Mouse (Mus musculus) embryonic facial prominence, embryonic 12.5 days (tissue): ENCODE measurements around the gene Wfdc6b. TPM values are rescaled to one million over a fixed set of nuclear protein-coding genes. Genes with fewer than 3 reads are reported as not detected.

Source experiments
- polyA plus RNA-seq: library from polyadenylated mRNA; unstranded; fragments of >200 nt; fragmentation: Nextera tagmentation; extraction: Ambion mirVana; gene quantifications from 2 replicates; pipeline ENCODE4 v1.2.1, GENCODE M21; 2016

Wfdc6b gene
- polyA plus RNA-seq, 1 experiment from 2014 or later = not detected

Other genes starting within 250 kb of the Wfdc6b start
- 0.96 and 1.5 TPM in 2 replicates for gene Slpi, start 224.4 kb upstream of the Wfdc6b start, polyA plus RNA-seq
- gene Rbpjl, start 210.4 kb upstream of the Wfdc6b start, polyA plus RNA-seq = 0.46 and 0.53 TPM in 2 replicates
- gene Matn4, start 208.4 kb upstream of the Wfdc6b start, polyA plus RNA-seq = 36.2 and 43.9 TPM in 2 replicates
- gene Sdc4, start 169.6 kb upstream of the Wfdc6b start, polyA plus RNA-seq = 42.6 and 44.4 TPM in 2 replicates
- gene Sys1, start 156.6 kb upstream of the Wfdc6b start, polyA plus RNA-seq = 65.4 and 66.8 TPM in 2 replicates
- gene Gm20458, start 152.6 kb upstream of the Wfdc6b start, polyA plus RNA-seq = 6.1 and 6.5 TPM in 2 replicates
- not detected in 2 replicates for gene Trp53tg5, start 139.8 kb upstream of the Wfdc6b start, polyA plus RNA-seq
- 1.7 and 2.2 TPM in 2 replicates for gene Dbndd2, start 127.4 kb upstream of the Wfdc6b start, polyA plus RNA-seq
- 36.7 and 37.7 TPM in 2 replicates for gene Pigt, start 116.0 kb upstream of the Wfdc6b start, polyA plus RNA-seq
- 49.9 and 59.6 TPM in 2 replicates for gene Wfdc2, start 51.1 kb upstream of the Wfdc6b start, polyA plus RNA-seq
- not detected in 2 replicates for gene Spint3, start 40.1 kb upstream of the Wfdc6b start, polyA plus RNA-seq
- gene Wfdc6a, start 28.1 kb upstream of the Wfdc6b start, polyA plus RNA-seq = not detected in 2 replicates
- gene Eppin, start 19.9 kb upstream of the Wfdc6b start, polyA plus RNA-seq = not detected in 2 replicates
- gene Wfdc8, start 104 bp downstream of the Wfdc6b start, polyA plus RNA-seq = not detected in 2 replicates
- not detected in 2 replicates for gene Wfdc16, start 25.3 kb downstream of the Wfdc6b start, polyA plus RNA-seq
- not detected in 2 replicates for gene Wfdc10, start 42.5 kb downstream of the Wfdc6b start, polyA plus RNA-seq
- gene Wfdc9, start 43.1 kb downstream of the Wfdc6b start, polyA plus RNA-seq = not detected in 2 replicates
- gene Wfdc11, start 60.6 kb downstream of the Wfdc6b start, polyA plus RNA-seq = not detected in 2 replicates
- 0.45 TPM in 1 of 2 replicates, not detected in the other for gene Wfdc13, start 71.6 kb downstream of the Wfdc6b start, polyA plus RNA-seq
- not detected in 2 replicates for gene Spint4, start 85.0 kb downstream of the Wfdc6b start, polyA plus RNA-seq
- not detected in 2 replicates for gene Spint5, start 101.8 kb downstream of the Wfdc6b start, polyA plus RNA-seq
- gene Wfdc3, start 132.4 kb downstream of the Wfdc6b start, polyA plus RNA-seq = 0.72 and 1.3 TPM in 2 replicates
- 92.5 and 97.1 TPM in 2 replicates for gene Dnttip1, start 132.5 kb downstream of the Wfdc6b start, polyA plus RNA-seq
- 472 and 488 TPM in 2 replicates for gene Ube2c, start 156.4 kb downstream of the Wfdc6b start, polyA plus RNA-seq
- gene Tnnc2, start 166.4 kb downstream of the Wfdc6b start, polyA plus RNA-seq = 31.7 and 40.6 TPM in 2 replicates
- gene Snx21, start 172.3 kb downstream of the Wfdc6b start, polyA plus RNA-seq = 18.3 and 19.6 TPM in 2 replicates
- 16.8 and 16.9 TPM in 2 replicates for gene Acot8, start 191.4 kb downstream of the Wfdc6b start, polyA plus RNA-seq
- 9.0 and 9.5 TPM in 2 replicates for gene Zswim3, start 191.6 kb downstream of the Wfdc6b start, polyA plus RNA-seq
- 17.9 and 20.8 TPM in 2 replicates for gene Zswim1, start 209.2 kb downstream of the Wfdc6b start, polyA plus RNA-seq
- gene Spata25, start 215.0 kb downstream of the Wfdc6b start, polyA plus RNA-seq = 0.22 TPM in 1 of 2 replicates, not detected in the other
- 120 and 124 TPM in 2 replicates for gene Ctsa, start 219.4 kb downstream of the Wfdc6b start, polyA plus RNA-seq
- 6.7 and 7.4 TPM in 2 replicates for gene Neurl2, start 219.9 kb downstream of the Wfdc6b start, polyA plus RNA-seq
- gene Pltp, start 244.2 kb downstream of the Wfdc6b start, polyA plus RNA-seq = 57.8 and 59.4 TPM in 2 replicates